Mouse (Mus musculus) layer of hippocampus, adult 2 months (tissue): ENCODE measurements around the gene Depp1. TPM values are rescaled to one million over a fixed set of nuclear protein-coding genes. Genes with fewer than 3 reads are reported as not detected.

Experiments used
- DNase-seq, 2 experiments: peaks; one replicate each; pipeline ENCODE4 v3.0.0; 2022; ENCODE audit warnings: low spot score in 2 of 2
- H3K27ac ChIP-seq: fragments of 200-600 bp; 2 replicates; pipeline ENCODE4 v1.8.1; 2022
- H3K4me3 ChIP-seq: fragments of 200-600 bp; 2 replicates; pipeline ENCODE4 v1.8.1; 2022; ENCODE audit warnings: mild to moderate bottlenecking
- CTCF ChIP-seq: fragments of 200-600 bp; conservative IDR thresholded peaks from 2 replicates; pipeline ENCODE4 v1.8.1; 2022; ENCODE audit warnings: antibody characterized with exemption, mild to moderate bottlenecking, moderate library complexity
- total RNA-seq, 2 experiments: library from RNA; stranded (reverse); gene quantifications; 2 replicates each; pipeline ENCODE4 v1.2.3; 2021

Depp1 gene
- total RNA-seq, 2 experiments from 2014 or later, result 0.54 to 1.4 TPM

DNA sequence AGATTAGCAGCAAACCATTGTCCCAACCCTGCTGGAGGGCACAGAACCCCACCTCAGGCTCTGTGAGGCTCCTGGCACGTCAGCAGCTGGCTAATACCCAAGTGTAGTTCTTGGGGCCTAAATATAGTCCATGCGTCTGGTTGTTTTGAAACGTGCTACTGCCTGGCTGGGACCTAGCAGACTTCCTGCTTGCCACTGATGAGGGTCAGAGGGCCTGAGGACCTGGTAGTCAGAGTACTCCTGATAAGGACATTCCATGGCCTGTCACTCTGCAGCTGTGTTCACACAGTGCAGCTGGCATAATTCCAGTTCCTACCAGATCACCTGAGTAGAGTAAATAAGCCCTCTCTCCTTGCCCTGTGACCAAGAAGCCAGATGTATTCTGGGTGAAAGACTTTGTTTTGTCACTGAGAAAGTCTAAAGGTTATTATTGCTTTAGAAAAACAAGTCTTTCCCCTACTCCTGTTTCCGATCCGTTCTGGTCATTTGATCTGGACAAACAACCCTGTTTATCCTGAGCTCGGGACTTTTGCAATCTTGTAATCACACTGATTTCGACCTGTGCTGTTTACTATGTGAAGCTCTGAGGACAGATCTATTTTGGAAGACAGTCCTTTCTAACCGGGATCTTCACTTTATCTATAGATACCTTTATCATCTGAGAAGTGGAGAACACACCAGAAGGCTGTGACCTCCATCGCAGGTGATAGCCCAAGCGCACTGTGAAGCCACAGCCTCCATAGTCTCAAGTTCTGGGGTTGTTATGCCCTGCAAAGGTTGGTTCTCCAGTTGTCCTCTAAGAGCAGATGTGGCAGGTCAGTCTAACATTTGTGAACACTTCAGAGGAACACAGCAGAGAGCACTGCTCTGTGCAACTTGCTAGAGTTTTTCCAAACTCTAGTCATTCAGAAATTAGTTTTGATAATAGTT is 14.9 kb upstream of the Depp1 start:
- TF ChIP-seq CTCF, result no peak
- DNase-seq, result no peak
- peak overlapping the region; percentile 25 for H3K27ac ChIP-seq
- no peak overlapping the region for H3K4me3 ChIP-seq

GRCm38 (mm10) chr6:116636581-116637235 is 13.7 kb upstream of the Depp1 start:
- Histone ChIP-seq H3K4me3 (no peak overlapping the region), H3K27ac (no peak overlapping the region)
- no peak for DNase-seq
- TF ChIP-seq CTCF, result no peak

GRCm38 (mm10) chr6:116637496-116637895 is 12.9 kb upstream of the Depp1 start:
- no peak for TF ChIP-seq CTCF

GRCm38 (mm10) chr6:116638871-116639270 is 11.5 kb upstream of the Depp1 start:
- no peak overlapping the region for H3K27ac ChIP-seq
- no peak overlapping the region for H3K4me3 ChIP-seq
- no peak for TF ChIP-seq CTCF
- DNase-seq, result no peak

More at GRCm38 (mm10) chr6:116637496-116637895, 12.9 kb upstream of the Depp1 start:
- no peak for DNase-seq
- no peak overlapping the region for H3K27ac ChIP-seq
- H3K4me3 ChIP-seq, result no peak overlapping the region

DNA sequence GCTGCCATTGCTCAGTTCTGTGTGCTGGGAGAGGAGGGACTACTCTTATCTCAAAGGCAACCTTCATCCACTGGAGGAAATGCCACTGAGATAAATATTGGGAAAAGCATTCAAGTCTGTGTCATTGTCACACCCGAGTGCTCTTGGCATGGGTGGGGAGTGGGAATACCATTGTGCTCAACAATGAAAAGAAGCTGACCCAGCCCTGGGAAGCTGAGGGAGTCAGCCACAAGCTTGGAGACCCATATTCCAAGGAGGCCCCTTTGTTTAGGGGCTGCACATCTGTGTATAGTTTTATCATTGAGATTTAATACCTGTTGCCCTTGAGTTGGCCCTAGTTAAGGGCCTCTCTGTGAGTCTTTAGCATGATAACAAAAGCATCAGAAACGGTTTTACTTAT is 10.7 kb upstream of the Depp1 start:
- Histone ChIP-seq H3K27ac (no peak overlapping the region), H3K4me3 (no peak overlapping the region)
- DNase-seq, result no peak
- no peak for TF ChIP-seq CTCF

DNA sequence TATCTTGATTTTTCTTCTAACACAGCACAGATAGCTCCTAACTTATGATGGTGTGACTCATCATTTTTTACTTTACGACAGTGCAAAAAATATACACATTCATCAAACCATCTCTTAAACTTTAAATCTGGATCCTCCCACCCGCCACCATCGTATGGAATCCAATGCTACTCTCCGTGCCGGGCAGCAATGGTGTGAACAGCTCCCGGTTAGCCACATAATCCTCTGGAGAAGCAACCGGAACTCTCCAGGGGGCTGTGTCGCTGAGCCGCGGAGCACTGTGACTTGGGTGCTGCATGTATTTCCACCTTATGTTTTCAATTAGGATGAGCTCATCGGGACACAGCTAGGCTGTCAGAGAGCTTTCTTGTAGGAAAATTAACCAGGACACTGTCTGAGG is 7.5 kb upstream of the Depp1 start:
- DNase-seq, result no peak
- Histone ChIP-seq H3K4me3 (no peak overlapping the region), H3K27ac (no peak overlapping the region)
- TF ChIP-seq CTCF, result no peak

DNA sequence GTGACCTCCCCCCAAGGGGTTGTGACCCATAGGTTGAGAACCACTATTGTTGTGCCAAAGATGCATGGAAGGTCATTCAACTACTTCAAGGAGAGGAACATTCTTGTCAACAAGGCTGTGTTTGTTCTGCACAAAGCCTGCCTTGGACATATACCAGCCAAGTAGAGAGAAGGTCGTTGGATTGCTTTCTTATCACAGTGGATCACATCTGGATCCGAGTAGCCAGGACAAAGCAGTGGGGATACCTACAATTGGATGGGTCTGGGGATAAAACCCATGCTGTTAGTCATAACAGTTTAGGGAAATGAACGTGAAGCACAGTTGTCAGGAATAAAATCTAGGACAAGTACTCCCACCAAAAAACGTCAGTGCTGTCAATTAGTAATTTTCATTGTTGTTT is 6.5 kb upstream of the Depp1 start:
- no peak for DNase-seq
- Histone ChIP-seq H3K4me3 (no peak overlapping the region), H3K27ac (no peak overlapping the region)
- no peak for TF ChIP-seq CTCF

- Histone ChIP-seq H3K27ac (no peak overlapping the region), H3K4me3 (no peak overlapping the region)
- no peak for DNase-seq
- TF ChIP-seq CTCF, result no peak
These were observed 6.1 kb upstream of the Depp1 start for GRCm38 (mm10) chr6:116644335-116644734.

GRCm38 (mm10) chr6:116647763-116648162 is 2.6 kb upstream of the Depp1 start:
- H3K4me3 ChIP-seq, result no peak overlapping the region
- no peak overlapping the region for H3K27ac ChIP-seq
- DNase-seq, result no peak
- TF ChIP-seq CTCF, result no peak

- DNase-seq, result no peak
- Histone ChIP-seq H3K4me3 (no peak overlapping the region), H3K27ac (no peak overlapping the region)
- TF ChIP-seq CTCF, result no peak
These were observed 598 bp upstream of the Depp1 start for GRCm38 (mm10) chr6:116649811-116650210.

GRCm38 (mm10) chr6:116651437-116652118 is 1.2 kb downstream of the Depp1 start:
- Histone ChIP-seq H3K4me3 (peak overlapping the region; percentile 30; the same call in 1 of the 2 replicates), H3K27ac (no peak overlapping the region)
- DNase-seq, result no peak
- peak; percentile 54 for TF ChIP-seq CTCF

- no peak overlapping the region for H3K4me3 ChIP-seq
- TF ChIP-seq CTCF, result no peak
- no peak overlapping the region for H3K27ac ChIP-seq
- DNase-seq, result no peak
These were observed 2.8 kb downstream of the Depp1 start for GRCm38 (mm10) chr6:116653191-116653590.
